Mouse (Mus musculus): ENCODE data around the gene Fam216a.

Gene Fam216a

GRCm38 (mm10) chr5:122354492-122355067 is 17.6 kb downstream of the Fam216a start:
- H3K27me3 ChIP-seq (ENCODE audit: control insufficient read depth, insufficient read depth, low read length, poor library complexity, severe bottlenecking), result no peaks in the 10 kb centered on the region
- DNase-seq (ENCODE audit: low read depth, low spot score), result no peak
- peaks cover 2% of the 10 kb centered on the region for H3K36me3 ChIP-seq (ENCODE audit: control insufficient read depth, insufficient read depth, low read length, poor library complexity, severe bottlenecking)

GRCm38 (mm10) chr5:122353807-122354491 is 18.2 kb downstream of the Fam216a start, which contains the start of the genes Rad9b and Vps29:
Rad9b (minus strand) TSS chr5:122354233.
Vps29 (plus strand) TSS chr5:122354369.
- Histone ChIP-seq H3K27me3 (ENCODE audit: control insufficient read depth, insufficient read depth, low read length, poor library complexity, severe bottlenecking) (no peaks in the 10 kb centered on the region), H3K36me3 (ENCODE audit: control insufficient read depth, insufficient read depth, low read length, poor library complexity, severe bottlenecking) (no peaks in the 10 kb centered on the region; the same call in 1 of the 2 replicates)
- peak; percentile 100 for DNase-seq (ENCODE audit: low read depth, low spot score)

- H3K36me3 ChIP-seq (ENCODE audit: control insufficient read depth, insufficient read depth, low read length, poor library complexity, severe bottlenecking), result no peaks in the 10 kb centered on the region; the same call in 1 of the 2 replicates
- DNase-seq (ENCODE audit: low read depth, low spot score), result no peak
- H3K27me3 ChIP-seq (ENCODE audit: control insufficient read depth, insufficient read depth, low read length, poor library complexity, severe bottlenecking), result no peaks in the 10 kb centered on the region
These were observed 26.4 kb downstream of the Fam216a start for GRCm38 (mm10) chr5:122345777-122346176.

GRCm38 (mm10) chr5:122344260-122344659 is 27.9 kb downstream of the Fam216a start:
- no peaks in the 10 kb centered on the region; the same call in 1 of the 2 replicates for H3K36me3 ChIP-seq (ENCODE audit: control insufficient read depth, insufficient read depth, low read length, poor library complexity, severe bottlenecking)
- DNase-seq (ENCODE audit: low read depth, low spot score), result peak; percentile 91
- no peaks in the 10 kb centered on the region for H3K27me3 ChIP-seq (ENCODE audit: control insufficient read depth, insufficient read depth, low read length, poor library complexity, severe bottlenecking)

GRCm38 (mm10) chr5:122343768-122344167 is 28.4 kb downstream of the Fam216a start:
- peak; percentile 68 for DNase-seq (ENCODE audit: low read depth, low spot score)
- Histone ChIP-seq H3K36me3 (ENCODE audit: control insufficient read depth, insufficient read depth, low read length, poor library complexity, severe bottlenecking) (no peaks in the 10 kb centered on the region; the same call in 1 of the 2 replicates), H3K27me3 (ENCODE audit: control insufficient read depth, insufficient read depth, low read length, poor library complexity, severe bottlenecking) (no peaks in the 10 kb centered on the region)

- peak; percentile 30 for DNase-seq (ENCODE audit: low read depth, low spot score)
- Histone ChIP-seq H3K27me3 (ENCODE audit: control insufficient read depth, insufficient read depth, low read length, poor library complexity, severe bottlenecking) (no peaks in the 10 kb centered on the region), H3K36me3 (ENCODE audit: control insufficient read depth, insufficient read depth, low read length, poor library complexity, severe bottlenecking) (no peaks in the 10 kb centered on the region; the same call in 1 of the 2 replicates)
These were observed 29.3 kb downstream of the Fam216a start for GRCm38 (mm10) chr5:122342874-122343273.

- no peaks in the 10 kb centered on the region for H3K36me3 ChIP-seq (ENCODE audit: control insufficient read depth, insufficient read depth, low read length, poor library complexity, severe bottlenecking)
- DNase-seq (ENCODE audit: low read depth, low spot score), result no peak
- no peaks in the 10 kb centered on the region for H3K27me3 ChIP-seq (ENCODE audit: control insufficient read depth, insufficient read depth, low read length, poor library complexity, severe bottlenecking)
These were observed 35.4 kb downstream of the Fam216a start for GRCm38 (mm10) chr5:122336554-122337294.

- peaks cover 1% of the 10 kb centered on the region; the same call in 1 of the 2 replicates for H3K36me3 ChIP-seq (ENCODE audit: control insufficient read depth, insufficient read depth, low read length, poor library complexity, severe bottlenecking)
- no peaks in the 10 kb centered on the region for H3K27me3 ChIP-seq (ENCODE audit: control insufficient read depth, insufficient read depth, low read length, poor library complexity, severe bottlenecking)
- DNase-seq (ENCODE audit: low read depth, low spot score), result no peak
These were observed 37.5 kb downstream of the Fam216a start for GRCm38 (mm10) chr5:122334682-122335081.

GRCm38 (mm10) chr5:122330269-122330668 is 41.9 kb downstream of the Fam216a start:
- Histone ChIP-seq H3K27me3 (ENCODE audit: control insufficient read depth, insufficient read depth, low read length, poor library complexity, severe bottlenecking) (no peaks in the 10 kb centered on the region), H3K36me3 (ENCODE audit: control insufficient read depth, insufficient read depth, low read length, poor library complexity, severe bottlenecking) (peaks cover 1% of the 10 kb centered on the region; the same call in 1 of the 2 replicates)
- DNase-seq (ENCODE audit: low read depth, low spot score), result no peak

- Histone ChIP-seq H3K27me3 (ENCODE audit: control insufficient read depth, insufficient read depth, low read length, poor library complexity, severe bottlenecking) (no peaks in the 10 kb centered on the region), H3K36me3 (ENCODE audit: control insufficient read depth, insufficient read depth, low read length, poor library complexity, severe bottlenecking) (peaks cover 5% of the 10 kb centered on the region)
- no peak for DNase-seq (ENCODE audit: low read depth, low spot score)
These were observed 44.9 kb downstream of the Fam216a start for GRCm38 (mm10) chr5:122327283-122327682.

- H3K36me3 ChIP-seq (ENCODE audit: control insufficient read depth, insufficient read depth, low read length, poor library complexity, severe bottlenecking), result peaks cover 5% of the 10 kb centered on the region; the same call in 1 of the 2 replicates
- DNase-seq (ENCODE audit: low read depth, low spot score), result no peak
- H3K27me3 ChIP-seq (ENCODE audit: control insufficient read depth, insufficient read depth, low read length, poor library complexity, severe bottlenecking), result no peaks in the 10 kb centered on the region
These were observed 46.7 kb downstream of the Fam216a start for GRCm38 (mm10) chr5:122325477-122325876.

GRCm38 (mm10) chr5:122324608-122325431 is 47.3 kb downstream of the Fam216a start:
- peaks cover 5% of the 10 kb centered on the region; the same call in 1 of the 2 replicates for H3K36me3 ChIP-seq (ENCODE audit: control insufficient read depth, insufficient read depth, low read length, poor library complexity, severe bottlenecking)
- H3K27me3 ChIP-seq (ENCODE audit: control insufficient read depth, insufficient read depth, low read length, poor library complexity, severe bottlenecking), result no peaks in the 10 kb centered on the region
- no peak for DNase-seq (ENCODE audit: low read depth, low spot score)

GRCm38 (mm10) chr5:122323523-122323922 is 48.6 kb downstream of the Fam216a start:
- no peaks in the 10 kb centered on the region for H3K27me3 ChIP-seq (ENCODE audit: control insufficient read depth, insufficient read depth, low read length, poor library complexity, severe bottlenecking)
- peaks cover 5% of the 10 kb centered on the region for H3K36me3 ChIP-seq (ENCODE audit: control insufficient read depth, insufficient read depth, low read length, poor library complexity, severe bottlenecking)
- DNase-seq (ENCODE audit: low read depth, low spot score), result no peak

- Histone ChIP-seq H3K27me3 (ENCODE audit: control insufficient read depth, insufficient read depth, low read length, poor library complexity, severe bottlenecking) (no peaks in the 10 kb centered on the region), H3K36me3 (ENCODE audit: control insufficient read depth, insufficient read depth, low read length, poor library complexity, severe bottlenecking) (peaks cover 5% of the 10 kb centered on the region)
- DNase-seq (ENCODE audit: low read depth, low spot score), result no peak
These were observed 51.9 kb downstream of the Fam216a start for GRCm38 (mm10) chr5:122320205-122320781.
